Mouse (Mus musculus) adrenal gland, postnatal 25 days (tissue): Measurements from ENCODE around the gene Gsn. TPM values are rescaled to one million over a fixed set of nuclear protein-coding genes. Genes with fewer than 3 reads are reported as not detected.
A peak's percentile ranks its signal among the peaks of the same experiment; 100 is the strongest.

ENCODE experiments used
- DNase-seq: peaks from one replicate; pipeline ENCODE4 v3.0.0; 2021; ENCODE audit warnings: mixed read lengths
- total RNA-seq: library from RNA; stranded (reverse); gene quantifications from 2 replicates; pipeline ENCODE4 v1.2.3, GENCODE M21; 2021

Gsn gene
- total RNA-seq, 1 experiment from 2014 or later = 185 TPM

GRCm38 (mm10) chr2:35280001-35280400, 23.8 kb downstream of the Gsn start:
- DNase-seq = no peak

GRCm38 (mm10) chr2:35282214-35282613, 26.0 kb downstream of the Gsn start:
- DNase-seq = peak; percentile 27

- DNase-seq = no peak
These were observed 27.8 kb downstream of the Gsn start for GRCm38 (mm10) chr2:35283997-35284396.

DNA sequence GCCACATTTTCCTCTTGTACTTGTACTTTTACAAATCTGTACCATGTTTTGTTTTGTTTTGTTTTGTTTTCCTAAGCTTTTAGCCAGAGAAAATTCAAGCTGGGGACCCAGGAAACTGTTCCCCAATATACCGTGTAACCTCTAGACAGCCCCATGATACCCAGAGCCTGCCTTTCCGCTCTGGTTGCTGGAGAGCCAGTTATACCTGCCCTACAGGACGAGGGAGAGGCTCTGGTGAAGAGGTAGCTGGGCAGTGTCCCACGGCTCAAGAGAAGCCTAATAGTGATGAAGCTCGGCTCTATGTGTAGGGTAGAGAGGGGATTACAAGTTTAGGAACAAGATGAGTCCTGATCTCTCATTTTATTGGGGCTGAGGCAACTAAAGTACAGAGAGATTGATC, 29.0 kb downstream of the Gsn start:
- DNase-seq = no peak

- no peak for DNase-seq
These were observed 30.9 kb downstream of the Gsn start for GRCm38 (mm10) chr2:35287017-35287620.

GRCm38 (mm10) chr2:35288758-35289635, 32.8 kb downstream of the Gsn start:
- peak; percentile 76 for DNase-seq

- DNase-seq = no peak
These were observed 35.7 kb downstream of the Gsn start for GRCm38 (mm10) chr2:35291856-35292255.

GRCm38 (mm10) chr2:35292700-35293099, 36.5 kb downstream of the Gsn start:
- DNase-seq = no peak

DNA sequence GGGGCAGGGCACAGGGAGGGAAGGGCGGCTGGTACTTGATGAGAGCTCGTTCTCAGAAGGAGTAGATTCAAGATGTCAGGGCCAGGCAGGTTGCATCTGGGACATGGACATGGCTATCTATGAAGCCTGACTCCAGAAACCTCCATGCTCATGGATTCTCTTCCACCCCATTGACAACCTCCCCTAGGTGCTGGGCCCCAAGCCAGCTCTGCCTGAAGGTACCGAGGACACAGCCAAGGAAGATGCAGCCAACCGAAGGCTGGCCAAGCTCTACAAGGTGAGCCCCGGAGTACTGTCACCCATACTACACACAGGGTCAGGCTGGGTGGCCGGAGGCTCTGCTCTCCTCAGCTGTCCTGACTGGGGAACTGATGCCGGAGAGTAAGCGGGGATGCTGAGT, 37.1 kb downstream of the Gsn start:
- DNase-seq = no peak

DNA sequence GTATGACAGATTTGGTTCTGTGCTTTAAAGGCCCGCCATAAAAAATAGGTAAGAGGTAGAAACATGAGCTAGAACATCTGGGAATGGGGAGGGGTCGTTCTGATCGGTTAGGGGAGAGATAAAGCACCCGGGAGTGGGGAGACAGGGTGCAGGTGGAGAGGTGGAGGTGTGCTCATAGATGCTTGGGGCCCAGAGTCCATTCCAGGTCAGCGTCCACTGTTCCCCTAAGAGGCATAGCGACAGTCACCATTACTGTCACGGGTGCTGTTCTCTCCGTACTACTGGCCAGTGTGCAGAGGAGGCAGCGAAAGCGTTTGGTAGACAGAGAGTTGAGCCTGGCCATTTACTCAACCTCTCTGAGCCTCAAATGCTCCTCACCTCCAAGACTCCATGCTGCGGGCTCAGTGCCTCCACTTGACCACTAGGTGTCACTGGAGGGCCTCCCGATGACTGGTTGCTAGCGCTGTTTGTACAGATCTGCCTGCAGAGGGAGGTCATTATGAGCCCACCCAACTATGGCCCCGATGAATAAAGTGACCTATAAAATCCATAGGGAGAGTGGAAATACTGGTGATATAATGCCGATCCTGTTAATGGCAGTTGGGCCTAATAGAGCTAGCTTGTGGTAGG, 41.6 kb downstream of the Gsn start:
- DNase-seq = peak; percentile 70

DNA sequence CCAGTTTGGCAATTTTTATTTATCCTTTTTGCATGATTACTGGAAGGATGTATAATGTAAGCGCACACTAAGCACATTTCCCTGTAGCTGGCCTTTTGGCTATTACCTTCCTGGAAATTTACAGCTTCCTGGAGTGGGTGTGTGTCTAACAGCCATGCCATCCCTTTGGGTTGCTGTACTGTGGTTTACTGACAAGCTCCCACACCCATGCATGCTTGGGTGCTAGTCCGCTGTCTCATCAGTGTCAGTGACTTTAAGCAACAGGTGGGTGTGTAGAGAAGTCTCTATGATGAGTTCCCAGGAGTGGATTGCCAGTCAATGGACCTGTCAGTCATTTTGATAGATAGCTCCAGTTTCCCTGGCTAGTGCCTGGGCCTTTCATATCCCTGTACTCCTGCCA, 43.3 kb downstream of the Gsn start:
- no peak for DNase-seq

GRCm38 (mm10) chr2:35302049-35302885, 46.1 kb downstream of the Gsn start:
- no peak for DNase-seq

DNA sequence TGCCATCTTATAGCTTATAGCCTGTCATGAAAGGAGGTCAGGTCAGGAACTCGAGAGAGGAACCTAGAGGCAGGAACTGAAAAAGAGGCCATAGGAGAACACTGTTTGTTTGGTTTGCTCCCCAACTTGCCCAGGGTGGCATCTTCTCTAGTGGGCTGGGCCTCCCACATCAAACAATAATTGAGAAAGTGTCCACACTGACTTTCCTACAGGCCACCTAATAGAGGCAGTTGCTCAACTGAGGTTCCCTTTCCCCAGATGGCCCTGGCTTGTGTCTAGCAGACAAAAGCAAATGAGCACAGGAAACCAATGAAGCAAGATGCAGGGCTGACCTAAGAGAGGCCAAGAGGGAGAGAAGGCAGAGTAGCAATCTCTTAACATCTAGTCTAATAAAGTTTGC, 52.0 kb downstream of the Gsn start:
- no peak for DNase-seq

- DNase-seq = no peak
These were observed 53.8 kb downstream of the Gsn start for GRCm38 (mm10) chr2:35309906-35310493.

DNA sequence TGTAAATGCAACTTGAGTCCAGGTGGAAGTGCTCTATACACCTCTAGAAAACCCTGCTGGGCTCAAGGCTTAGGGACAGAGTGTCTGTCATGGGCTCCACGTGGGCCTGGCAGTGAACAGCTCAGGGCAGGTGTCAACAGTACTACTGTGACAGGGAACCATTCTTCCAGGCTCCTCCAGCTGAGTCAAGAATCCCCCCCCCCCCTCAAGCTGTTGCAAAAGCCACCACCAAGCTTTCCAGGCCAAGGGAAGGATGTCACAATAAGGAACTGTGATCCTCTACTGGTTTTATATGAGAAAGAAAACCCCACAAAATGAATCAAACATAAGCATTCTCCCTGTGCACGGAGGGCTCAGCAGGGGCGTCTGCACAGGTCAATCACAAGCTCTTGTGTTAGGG, 58.1 kb downstream of the Gsn start:
- DNase-seq = no peak

DNA sequence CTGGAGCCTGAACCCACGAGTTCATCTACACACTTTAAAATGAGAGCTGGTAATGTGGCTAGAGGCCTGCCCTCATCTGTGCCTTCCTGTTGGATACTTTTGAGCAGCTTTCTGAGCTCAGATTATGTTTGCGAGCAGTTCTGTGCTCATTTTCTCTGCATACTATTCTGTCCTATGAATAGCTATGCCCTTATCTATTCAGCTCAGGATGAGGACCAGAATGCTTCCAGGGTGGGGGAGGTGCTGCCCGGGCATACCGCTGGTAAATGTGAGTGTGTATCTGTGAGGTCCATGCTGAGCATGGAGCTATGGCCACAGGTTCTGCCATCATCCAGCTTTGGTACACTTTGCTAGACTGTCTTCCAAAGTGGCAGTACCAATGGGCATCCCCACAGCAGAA, 61.4 kb downstream of the Gsn start:
- DNase-seq = no peak

DNA sequence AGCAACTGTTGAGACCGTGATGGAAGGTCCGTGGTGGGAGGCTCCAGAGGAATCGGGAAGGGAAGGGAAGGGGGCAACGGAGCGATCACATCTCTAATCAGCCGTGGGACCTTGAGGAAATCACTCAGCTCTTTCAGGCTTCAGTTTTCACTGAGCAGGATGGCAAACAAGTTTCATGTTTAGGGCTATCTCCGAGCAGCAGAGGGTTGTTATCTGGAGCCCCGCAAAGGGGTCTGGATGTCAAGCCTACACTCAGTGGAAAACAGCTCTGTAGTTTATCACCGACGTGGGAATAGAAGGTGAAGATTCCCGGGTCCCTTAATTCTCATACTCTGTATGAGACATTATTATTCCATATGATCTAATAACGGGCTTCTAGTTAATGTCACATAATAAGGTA, 62.2 kb downstream of the Gsn start:
- no peak for DNase-seq

DNA sequence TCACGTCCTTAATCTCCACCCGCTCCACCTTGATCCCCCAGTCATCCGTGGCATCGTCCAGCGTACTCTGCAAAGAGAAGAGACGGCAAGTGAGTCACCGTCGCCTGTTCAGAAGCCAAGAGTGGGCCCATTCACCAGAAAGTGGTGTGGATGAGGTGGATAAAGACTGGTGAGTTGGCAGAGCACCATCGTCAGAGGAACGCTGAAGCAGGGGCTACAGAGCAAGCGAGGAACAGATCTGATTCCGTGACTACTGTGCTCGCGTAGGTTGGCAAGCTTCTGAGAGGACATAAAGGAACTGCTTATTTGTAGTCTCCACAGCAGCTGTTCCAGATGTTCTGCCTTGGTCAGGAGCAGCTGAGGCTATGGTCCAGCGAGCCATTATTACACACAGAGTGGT, 64.2 kb downstream of the Gsn start:
- DNase-seq = no peak

DNA sequence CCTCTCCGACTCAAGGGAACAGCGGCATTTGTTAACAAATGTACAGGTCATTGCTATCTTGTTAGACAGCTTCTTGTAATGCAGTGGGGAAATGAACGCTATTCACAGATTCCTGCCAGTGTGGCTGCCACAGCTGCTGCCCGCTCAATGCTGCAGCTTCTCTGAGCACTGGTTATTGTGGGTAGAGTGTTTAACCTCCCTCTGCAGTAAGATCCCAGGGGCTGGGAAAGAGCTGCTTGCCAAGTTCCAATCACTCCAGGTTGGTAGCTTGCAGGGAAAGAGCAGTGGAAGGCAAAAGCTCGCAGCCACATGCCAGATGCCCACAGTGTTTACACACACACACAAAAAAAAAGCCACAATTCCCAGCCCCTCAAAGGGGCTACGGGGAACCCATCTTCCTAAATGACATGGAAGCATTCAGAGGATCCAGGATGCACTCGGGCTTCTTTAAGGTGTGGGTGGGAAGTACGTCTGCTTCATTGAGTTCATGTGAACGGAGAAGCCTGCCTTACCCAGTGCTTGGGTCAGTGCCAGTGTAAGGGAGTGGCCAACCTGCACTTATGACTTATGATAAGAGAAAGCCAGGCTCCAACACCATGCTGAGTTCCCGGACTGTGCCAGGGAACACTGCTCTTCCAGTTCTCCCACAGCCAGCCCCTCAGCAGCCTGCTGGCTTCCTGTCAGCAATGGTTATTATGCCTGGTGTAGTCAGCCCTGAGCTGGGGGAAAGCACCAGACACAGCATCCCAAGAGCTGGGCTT, 66.4 kb downstream of the Gsn start:
- DNase-seq = peak; percentile 13

DNA sequence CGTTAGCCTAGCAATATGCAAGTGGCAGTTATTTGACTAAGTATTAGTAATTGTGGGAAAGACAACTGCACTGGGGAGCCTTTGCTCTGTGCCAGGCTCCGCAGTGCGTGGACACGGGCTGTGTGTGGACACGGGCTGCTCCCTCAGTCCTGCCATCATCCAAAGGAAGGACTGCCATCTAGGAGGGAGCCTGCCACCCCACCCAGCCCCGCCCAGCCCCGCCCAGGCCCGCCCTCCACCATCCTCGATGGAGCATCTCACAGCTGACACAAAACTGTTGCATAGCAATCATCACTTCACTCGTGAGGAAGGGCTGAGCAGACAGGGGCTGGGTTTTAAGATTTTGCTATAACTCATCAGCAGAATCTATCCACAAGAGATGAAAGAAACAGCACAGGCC, 69.8 kb downstream of the Gsn start:
- no peak for DNase-seq

GRCm38 (mm10) chr2:35326931-35327330, 70.8 kb downstream of the Gsn start:
- DNase-seq = no peak
